Mouse (Mus musculus) CH12.LX (cell line): ENCODE results near the gene Sash3. TPM values are rescaled to one million over a fixed set of nuclear protein-coding genes. Genes with fewer than 3 reads are reported as not detected.

Source experiments
- DNase-seq: peaks from one replicate; pipeline ENCODE4 v3.0.0-alpha.2; 2013; ENCODE audit errors: extremely low read depth
- H3K27ac ChIP-seq: 2 replicates; pipeline ENCODE4 v1.5.1; 2012; ENCODE audit warnings: low read depth, mild to moderate bottlenecking, control low read depth, moderate library complexity; ENCODE audit not compliant: insufficient read depth
- H3K27me3 ChIP-seq: replicated peaks from 2 replicates; pipeline ENCODE3; 2012; ENCODE audit warnings: inconsistent platforms
- H3K36me3 ChIP-seq, 2 experiments: replicated peaks in 1 of 2; 2 replicates each; pipeline versions ENCODE3 to v1.6.1; 2012; ENCODE audit warnings: inconsistent platforms in 1 of 2, low read length in 1 of 2, mild to moderate bottlenecking in 1 of 2, mixed read lengths in 1 of 2, moderate library complexity in 1 of 2; ENCODE audit not compliant: control insufficient read depth in 1 of 2, insufficient read depth in 1 of 2
- H3K4me1 ChIP-seq, 2 experiments: 2 replicates each; pipeline ENCODE4 v1.6.1; 2012; ENCODE audit warnings: inconsistent platforms in 1 of 2, moderate library complexity in 1 of 2; ENCODE audit not compliant: insufficient read depth in 2 of 2, control insufficient read depth in 1 of 2
- H3K4me2 ChIP-seq: 2 replicates; pipeline ENCODE4 v1.6.1; 2012; ENCODE audit warnings: low read depth, mild to moderate bottlenecking, control low read depth; ENCODE audit not compliant: poor library complexity, insufficient read depth, severe bottlenecking
- H3K4me3 ChIP-seq, 3 experiments: fragments of 150-350 bp in 1 of 3; sonication (generic) in 1 of 3; replicated peaks in 1 of 3; 2 replicates each; pipeline versions ENCODE3 to v1.5.1; 2011 to 2012; ENCODE audit warnings: low read depth in 2 of 3, low read length in 2 of 3, mild to moderate bottlenecking in 2 of 3, moderate library complexity in 2 of 3, control low read depth in 1 of 3, improper control_type of control experiment in 1 of 3, inconsistent platforms in 1 of 3, mixed read lengths in 1 of 3; ENCODE audit not compliant: poor library complexity in 1 of 3
- H3K79me2 ChIP-seq: replicated peaks from 2 replicates; pipeline ENCODE4 v1.6.1; 2012; ENCODE audit warnings: mild to moderate bottlenecking, moderate library complexity; ENCODE audit not compliant: control insufficient read depth, poor library complexity, insufficient read depth, severe bottlenecking; ENCODE audit errors: extremely low read depth
- H3K9ac ChIP-seq: 2 replicates; pipeline ENCODE4 v1.6.1; 2012; ENCODE audit warnings: low read depth, mild to moderate bottlenecking, control low read depth, moderate library complexity; ENCODE audit not compliant: insufficient read depth
- H3K9me3 ChIP-seq: replicated peaks from 2 replicates; pipeline ENCODE3; 2012; ENCODE audit warnings: low read length, inconsistent platforms, mixed read lengths
- CHD1 ChIP-seq: IDR thresholded peaks from 2 replicates; pipeline ENCODE4 v1.6.1; 2012; ENCODE audit warnings: low read depth, low read length, improper control_type of control experiment, inconsistent platforms
- CTCF ChIP-seq, 2 experiments: IDR thresholded peaks in 1 of 2; conservative IDR thresholded peaks in 1 of 2; 2 replicates each; pipeline ENCODE4 v1.5.1; 2011 to 2012; ENCODE audit warnings: low read depth in 2 of 2, low read length in 2 of 2, improper control_type of control experiment in 1 of 2, inconsistent platforms in 1 of 2, mild to moderate bottlenecking in 1 of 2, moderate library complexity in 1 of 2
- E2F4 ChIP-seq: IDR thresholded peaks from 2 replicates; pipeline ENCODE4 v1.6.1; 2011; ENCODE audit warnings: low read depth, low read length, improper control_type of control experiment; ENCODE audit not compliant: insufficient replicate concordance
- EP300 ChIP-seq: IDR thresholded peaks from 2 replicates; pipeline ENCODE4 v1.6.1; 2011; ENCODE audit warnings: low read length, improper control_type of control experiment
- ETS1 ChIP-seq: conservative IDR thresholded peaks from 2 replicates; pipeline ENCODE4 v1.6.1; 2012; ENCODE audit warnings: low read depth, mild to moderate bottlenecking, inconsistent platforms, low read length, improper control_type of control experiment, moderate library complexity
- GABPA ChIP-seq: IDR thresholded peaks from 2 replicates; pipeline ENCODE4 v1.6.1; 2012; ENCODE audit warnings: low read depth, low read length, improper control_type of control experiment, inconsistent platforms; ENCODE audit not compliant: insufficient replicate concordance
- IRF4 ChIP-seq: IDR thresholded peaks from 2 replicates; pipeline ENCODE4 v1.6.1; 2014; ENCODE audit warnings: low read depth, mild to moderate bottlenecking, inconsistent platforms, low read length, improper control_type of control experiment
- JUN ChIP-seq: IDR thresholded peaks from 2 replicates; pipeline ENCODE4 v1.6.1; 2011; ENCODE audit warnings: low read depth, mild to moderate bottlenecking, low read length, improper control_type of control experiment, moderate library complexity; ENCODE audit not compliant: insufficient read depth
- JUND ChIP-seq: conservative IDR thresholded peaks from 2 replicates; pipeline ENCODE4 v1.6.1; 2011; ENCODE audit warnings: low read depth, low read length, improper control_type of control experiment
- KAT2A ChIP-seq: IDR thresholded peaks from 2 replicates; pipeline ENCODE4 v1.6.1; 2012; ENCODE audit warnings: low read length, improper control_type of control experiment, inconsistent platforms; ENCODE audit not compliant: insufficient replicate concordance
- MAX ChIP-seq: IDR thresholded peaks from 2 replicates; pipeline ENCODE4 v1.6.1; 2011; ENCODE audit warnings: low read length, improper control_type of control experiment
- MEF2A ChIP-seq: IDR thresholded peaks from 2 replicates; pipeline ENCODE4 v1.6.1; 2014; ENCODE audit warnings: low read depth, mild to moderate bottlenecking, inconsistent platforms, low read length, improper control_type of control experiment, borderline replicate concordance
- NRF1 ChIP-seq: IDR thresholded peaks from 2 replicates; pipeline ENCODE4 v1.6.1; 2014; ENCODE audit warnings: low read depth, mild to moderate bottlenecking, inconsistent platforms, low read length, improper control_type of control experiment, moderate library complexity
- POLR2A ChIP-seq: IDR thresholded peaks from 2 replicates; pipeline ENCODE4 v1.6.1; 2011; ENCODE audit warnings: low read depth, mild to moderate bottlenecking, improper control_type of control experiment, low read length
- POLR2AphosphoS2 ChIP-seq: IDR thresholded peaks from 2 replicates; pipeline ENCODE4 v1.6.1; 2011; ENCODE audit warnings: low read depth, low read length, improper control_type of control experiment
- RAD21 ChIP-seq: IDR thresholded peaks from 2 replicates; pipeline ENCODE4 v1.6.1; 2011; ENCODE audit warnings: low read depth, mild to moderate bottlenecking, low read length, improper control_type of control experiment, moderate library complexity
- RCOR1 ChIP-seq: conservative IDR thresholded peaks from 2 replicates; pipeline ENCODE4 v1.6.1; 2012; ENCODE audit warnings: low read depth, mild to moderate bottlenecking, inconsistent platforms, low read length, improper control_type of control experiment
- TCF12 ChIP-seq: IDR thresholded peaks from 2 replicates; pipeline ENCODE4 v1.6.1; 2014; ENCODE audit warnings: low read depth, mild to moderate bottlenecking, inconsistent platforms, low read length, improper control_type of control experiment
- UBTF ChIP-seq: IDR thresholded peaks from 2 replicates; pipeline ENCODE4 v1.6.1; 2012; ENCODE audit warnings: low read depth, mild to moderate bottlenecking, inconsistent platforms, low read length, improper control_type of control experiment, moderate library complexity
- USF1 ChIP-seq: IDR thresholded peaks from 2 replicates; pipeline ENCODE4 v1.6.1; 2014; ENCODE audit warnings: low read depth, mild to moderate bottlenecking, inconsistent platforms, low read length, improper control_type of control experiment
- USF2 ChIP-seq: conservative IDR thresholded peaks from 2 replicates; pipeline ENCODE4 v1.6.1; 2011; ENCODE audit warnings: low read depth, low read length, improper control_type of control experiment
- ZMIZ1 ChIP-seq: IDR thresholded peaks from 2 replicates; pipeline ENCODE4 v1.6.1; 2012; ENCODE audit warnings: low read depth, mild to moderate bottlenecking, inconsistent platforms, low read length, improper control_type of control experiment
- dilution Hi-C: fragments of 300-500 bp; cut with MboI; formaldehyde crosslinking; loops from 2 replicates; pipeline ENCODE4 v1.14.3; 2020; ENCODE audit warnings: low sequenced_read_pairs; ENCODE audit not compliant: extremely low pct_unique_long_range_greater_than_20kb, extremely low pct_ligation_motif_present
- in situ Hi-C: fragments of 300-500 bp; cut with MboI; formaldehyde crosslinking; loops from 3 replicates; pipeline ENCODE4 v1.14.3; 2019; ENCODE audit warnings: low sequenced_read_pairs, low pct_ligation_motif_present, low pct_unique_long_range_greater_than_20kb, mixed read lengths
- polyA plus RNA-seq: library from polyadenylated mRNA; unstranded; fragments of >175 nt; gene quantifications from 2 replicates; pipeline ENCODE4 v1.2.1, GENCODE M21; 2012; ENCODE audit warnings: low read depth; ENCODE audit not compliant: insufficient read length
- total RNA-seq, 2 experiments: library from RNA; depleted of rRNA; stranded (reverse); fragments of 300-350 nt in 1 of 2; fragments of >200 nt in 1 of 2; gene quantifications; 2 replicates each; pipeline ENCODE4 v1.2.3; 2012 to 2014

The Sash3 gene
- total and polyA plus RNA-seq, 3 experiments, result 87.6 to 148 (median 96.3) TPM

DNA sequence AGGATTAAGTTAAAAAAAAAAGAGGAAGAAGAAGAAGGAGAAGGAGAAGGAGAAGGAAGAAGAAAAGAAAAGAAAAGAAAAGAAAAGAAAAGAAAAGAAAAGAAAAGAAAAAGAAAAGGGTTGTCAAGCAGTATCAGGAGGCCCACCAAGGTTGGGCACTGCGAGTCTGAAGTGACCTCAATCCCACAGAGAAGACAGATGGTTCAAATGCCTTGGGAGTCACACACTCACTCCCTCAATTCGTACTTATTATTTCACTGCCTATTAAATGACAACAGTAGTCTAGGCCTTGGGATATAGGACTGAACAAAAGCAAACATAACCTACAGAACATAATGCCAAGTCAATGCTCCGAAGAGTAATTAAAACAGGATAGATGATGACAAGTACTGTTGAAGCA is 43.0 kb upstream of the Sash3 start:
- no peak for DNase-seq
- H3K79me2 ChIP-seq, result no peaks in the 10 kb centered on the region
- peaks cover 0 to 12% of the 10 kb centered on the region in 2 experiments; a peak in 2 of 4 replicates for H3K4me1 ChIP-seq
- H3K27me3 ChIP-seq, result no peaks in the 10 kb centered on the region
- H3K4me2 ChIP-seq, result no peak overlapping the region
- dilution Hi-C loops, result no loop called here
- H3K4me3 ChIP-seq, result no peak overlapping the region
- H3K9me3 ChIP-seq, result no peaks in the 10 kb centered on the region
- no peaks in the 10 kb centered on the region for H3K36me3 ChIP-seq
- no peak overlapping the region for H3K9ac ChIP-seq
- H3K27ac ChIP-seq, result no peak overlapping the region
- TF ChIP-seq EP300 (no peak), POLR2AphosphoS2 (no peak), CHD1 (no peak), USF2 (no peak), JUND (no peak), RCOR1 (no peak), POLR2A (no peak), GABPA (no peak), USF1 (no peak), TCF12 (no peak), MAX (no peak), ETS1 (no peak), KAT2A (no peak), JUN (no peak)
- in situ Hi-C loops, result no loop called here

DNA sequence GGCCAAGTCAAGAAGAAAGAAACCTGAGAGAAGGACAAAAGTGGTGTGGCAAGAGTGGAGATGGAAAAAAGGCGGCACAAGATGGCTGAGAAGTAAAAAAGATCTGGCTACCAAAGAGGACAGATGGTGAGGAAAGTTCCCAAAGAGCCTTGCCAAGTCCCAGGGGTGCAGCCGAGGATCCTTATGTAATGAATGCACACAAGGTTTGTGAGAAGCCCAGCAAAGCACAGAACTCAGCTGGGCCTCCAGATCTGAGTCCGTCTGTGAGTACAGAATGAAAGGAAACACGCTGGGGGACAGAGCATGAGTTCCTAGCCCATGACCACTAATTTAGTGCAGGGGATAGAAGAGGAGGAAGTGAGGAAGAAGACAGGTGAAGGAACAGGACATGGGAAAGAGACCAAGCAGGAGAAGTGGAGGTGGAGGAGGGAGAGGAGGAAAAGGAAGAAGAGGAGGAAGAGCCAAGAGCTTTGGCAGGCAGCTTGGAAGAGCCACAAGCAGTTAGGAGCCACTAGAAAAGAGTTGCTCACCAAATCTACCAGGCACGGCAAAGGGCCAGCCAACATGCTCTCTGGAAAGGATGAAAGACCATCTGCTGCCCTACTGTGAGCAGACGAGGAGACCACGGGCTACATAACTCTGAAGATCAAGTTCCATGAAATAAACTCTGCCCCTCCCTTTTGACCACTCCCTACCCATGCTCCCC is 41.3 kb upstream of the Sash3 start:
- Histone ChIP-seq H3K9me3 (no peaks in the 10 kb centered on the region), H3K4me3 (no peak overlapping the region), H3K27ac (no peak overlapping the region), H3K4me1 (peaks cover 0 to 19% of the 10 kb centered on the region in 2 experiments; a peak in 2 of 4 replicates)
- in situ Hi-C loops, result no loop called here
- TF ChIP-seq POLR2AphosphoS2 (no peak), USF1 (no peak), GABPA (no peak), E2F4 (no peak), TCF12 (no peak), CTCF (conservative IDR thresholded peaks at IDR 0.05 in 1 of 2, IDR thresholded peaks at IDR 0.05 in 1 of 2; ENCODE audit: low read depth in 2 of 2, low read length in 2 of 2) (no peak), RCOR1 (no peak), RAD21 (no peak), CHD1 (no peak), MAX (no peak), ZMIZ1 (no peak), UBTF (no peak), IRF4 (no peak), ETS1 (no peak), USF2 (no peak), NRF1 (no peak), MEF2A (no peak)
- TF ChIP-seq, all 38 proteins: peak for 0
- dilution Hi-C loops, result no loop called here
- no peak overlapping the region for H3K9ac ChIP-seq
- H3K4me2 ChIP-seq, result no peak overlapping the region
- DNase-seq, result no peak
- no peaks in the 10 kb centered on the region for H3K36me3 ChIP-seq
- H3K79me2 ChIP-seq, result no peaks in the 10 kb centered on the region
- no peaks in the 10 kb centered on the region for H3K27me3 ChIP-seq
